Mouse (Mus musculus): Measurements from ENCODE around the gene Gm17651. TPM values are rescaled to one million over a fixed set of nuclear protein-coding genes. Genes with fewer than 3 reads are reported as not detected.

Gm17651 gene
- polyA plus RNA-seq, 1 experiment: not detected

GRCm38 (mm10) chr3:97642001-97642400 is 32.5 kb downstream of the Gm17651 start:
- TF ChIP-seq CTCF (IDR thresholded peaks at IDR 0.05; ENCODE audit: extremely low read depth, insufficient read depth, low read length): no peak
- no peak for TF ChIP-seq POLR2A (IDR thresholded peaks at IDR 0.05; ENCODE audit: extremely low read depth, insufficient read depth, low read length)
- no peaks in the 10 kb centered on the region for H3K4me1 ChIP-seq (ENCODE audit: control insufficient read depth, insufficient read depth, low read length)
- no peak overlapping the region for H3K4me3 ChIP-seq (ENCODE audit: insufficient read depth, low read length)
- H3K27ac ChIP-seq (ENCODE audit: insufficient read depth, low read length): no peak overlapping the region

- no peaks in the 10 kb centered on the region for H3K4me1 ChIP-seq (ENCODE audit: control insufficient read depth, insufficient read depth, low read length)
- TF ChIP-seq CTCF (IDR thresholded peaks at IDR 0.05; ENCODE audit: extremely low read depth, insufficient read depth, low read length) (no peak), POLR2A (IDR thresholded peaks at IDR 0.05; ENCODE audit: extremely low read depth, insufficient read depth, low read length) (no peak)
- H3K27ac ChIP-seq (ENCODE audit: insufficient read depth, low read length): no peak overlapping the region
- H3K4me3 ChIP-seq (ENCODE audit: insufficient read depth, low read length): no peak overlapping the region
Measured at GRCm38 (mm10) chr3:97641396-97641795, 33.1 kb downstream of the Gm17651 start.

- TF ChIP-seq POLR2A (IDR thresholded peaks at IDR 0.05; ENCODE audit: extremely low read depth, insufficient read depth, low read length) (no peak), CTCF (IDR thresholded peaks at IDR 0.05; ENCODE audit: extremely low read depth, insufficient read depth, low read length) (no peak)
- Histone ChIP-seq H3K27ac (ENCODE audit: insufficient read depth, low read length) (no peak overlapping the region), H3K4me1 (ENCODE audit: control insufficient read depth, insufficient read depth, low read length) (no peaks in the 10 kb centered on the region), H3K4me3 (ENCODE audit: insufficient read depth, low read length) (no peak overlapping the region)
Measured at GRCm38 (mm10) chr3:97634288-97634761, 40.2 kb downstream of the Gm17651 start.

- no peaks in the 10 kb centered on the region for H3K4me1 ChIP-seq (ENCODE audit: control insufficient read depth, insufficient read depth, low read length)
- no peak overlapping the region for H3K27ac ChIP-seq (ENCODE audit: insufficient read depth, low read length)
- TF ChIP-seq CTCF (IDR thresholded peaks at IDR 0.05; ENCODE audit: extremely low read depth, insufficient read depth, low read length) (no peak), POLR2A (IDR thresholded peaks at IDR 0.05; ENCODE audit: extremely low read depth, insufficient read depth, low read length) (no peak)
- no peak overlapping the region for H3K4me3 ChIP-seq (ENCODE audit: insufficient read depth, low read length)
Measured at GRCm38 (mm10) chr3:97633456-97633855, 41.0 kb downstream of the Gm17651 start.

- H3K4me1 ChIP-seq (ENCODE audit: control insufficient read depth, insufficient read depth, low read length): no peaks in the 10 kb centered on the region
- no peak for TF ChIP-seq CTCF (IDR thresholded peaks at IDR 0.05; ENCODE audit: extremely low read depth, insufficient read depth, low read length)
- no peak for TF ChIP-seq POLR2A (IDR thresholded peaks at IDR 0.05; ENCODE audit: extremely low read depth, insufficient read depth, low read length)
- H3K27ac ChIP-seq (ENCODE audit: insufficient read depth, low read length): no peak overlapping the region
- H3K4me3 ChIP-seq (ENCODE audit: insufficient read depth, low read length): no peak overlapping the region
Measured at GRCm38 (mm10) chr3:97631258-97631860, 43.1 kb downstream of the Gm17651 start.

GRCm38 (mm10) chr3:97630746-97631145 is 43.7 kb downstream of the Gm17651 start:
- no peaks in the 10 kb centered on the region for H3K4me1 ChIP-seq (ENCODE audit: control insufficient read depth, insufficient read depth, low read length)
- TF ChIP-seq POLR2A (IDR thresholded peaks at IDR 0.05; ENCODE audit: extremely low read depth, insufficient read depth, low read length) (no peak), CTCF (IDR thresholded peaks at IDR 0.05; ENCODE audit: extremely low read depth, insufficient read depth, low read length) (no peak)
- no peak overlapping the region for H3K4me3 ChIP-seq (ENCODE audit: insufficient read depth, low read length)
- no peak overlapping the region for H3K27ac ChIP-seq (ENCODE audit: insufficient read depth, low read length)

GRCm38 (mm10) chr3:97629941-97630340 is 44.6 kb downstream of the Gm17651 start:
- Histone ChIP-seq H3K27ac (ENCODE audit: insufficient read depth, low read length) (no peak overlapping the region), H3K4me1 (ENCODE audit: control insufficient read depth, insufficient read depth, low read length) (no peaks in the 10 kb centered on the region), H3K4me3 (ENCODE audit: insufficient read depth, low read length) (no peak overlapping the region)
- no peak for TF ChIP-seq CTCF (IDR thresholded peaks at IDR 0.05; ENCODE audit: extremely low read depth, insufficient read depth, low read length)

- Histone ChIP-seq H3K4me3 (ENCODE audit: insufficient read depth, low read length) (peak within 1 kb of the TSS; percentile 21), H3K27ac (ENCODE audit: insufficient read depth, low read length) (no peak within 1 kb of the TSS), H3K4me1 (ENCODE audit: control insufficient read depth, insufficient read depth, low read length) (no peaks in the 10 kb centered on the region)
- TF ChIP-seq CTCF (IDR thresholded peaks at IDR 0.05; ENCODE audit: extremely low read depth, insufficient read depth, low read length) (no peak), POLR2A (IDR thresholded peaks at IDR 0.05; ENCODE audit: extremely low read depth, insufficient read depth, low read length) (no peak)
Measured at GRCm38 (mm10) chr3:97628391-97629001, 46.0 kb downstream of the Gm17651 start, which contains the start of gene Fmo5. Fmo5 (plus strand) TSS chr3:97628804.

- H3K4me3 ChIP-seq (ENCODE audit: insufficient read depth, low read length): no peak overlapping the region
- no peaks in the 10 kb centered on the region for H3K4me1 ChIP-seq (ENCODE audit: control insufficient read depth, insufficient read depth, low read length)
- no peak for TF ChIP-seq POLR2A (IDR thresholded peaks at IDR 0.05; ENCODE audit: extremely low read depth, insufficient read depth, low read length)
- no peak for TF ChIP-seq CTCF (IDR thresholded peaks at IDR 0.05; ENCODE audit: extremely low read depth, insufficient read depth, low read length)
- H3K27ac ChIP-seq (ENCODE audit: insufficient read depth, low read length): no peak overlapping the region
Measured at GRCm38 (mm10) chr3:97627893-97628292, 46.6 kb downstream of the Gm17651 start.

- Histone ChIP-seq H3K4me1 (ENCODE audit: control insufficient read depth, insufficient read depth, low read length) (no peaks in the 10 kb centered on the region), H3K4me3 (ENCODE audit: insufficient read depth, low read length) (no peak overlapping the region), H3K27ac (ENCODE audit: insufficient read depth, low read length) (no peak overlapping the region)
- TF ChIP-seq POLR2A (IDR thresholded peaks at IDR 0.05; ENCODE audit: extremely low read depth, insufficient read depth, low read length) (no peak), CTCF (IDR thresholded peaks at IDR 0.05; ENCODE audit: extremely low read depth, insufficient read depth, low read length) (no peak)
Measured at GRCm38 (mm10) chr3:97624611-97625010, 49.9 kb downstream of the Gm17651 start.

Other genes with a start within 250 kb of the Gm17651 start
- gene Chd1l, start 64.5 kb downstream of the Gm17651 start, polyA plus RNA-seq (2012; rRNA removed): 7.6 and 7.7 TPM in 2 replicates
- gene Fmo5, start 45.9 kb downstream of the Gm17651 start, polyA plus RNA-seq (2012; rRNA removed): 3.1 and 3.4 TPM in 2 replicates
- gene Prkab2, start 16.5 kb downstream of the Gm17651 start, polyA plus RNA-seq (2012; rRNA removed): 33.2 and 33.8 TPM in 2 replicates
- 99.2 and 103 TPM in 2 replicates for gene Pde4dip, start 214.0 kb upstream of the Gm17651 start, polyA plus RNA-seq (2012; rRNA removed)
- 64.5 and 67.5 TPM in 2 replicates for gene Sec22b, start 226.5 kb upstream of the Gm17651 start, polyA plus RNA-seq (2012; rRNA removed)

Data from cortical plate, adult 2 months (tissue).